Mouse (Mus musculus): ENCODE measurements around the gene Kcng3.

- TF ChIP-seq POLR2A (IDR thresholded peaks at IDR 0.05; ENCODE audit: low read depth, low read length) (no peak), CTCF (IDR thresholded peaks at IDR 0.05; ENCODE audit: extremely low read depth, insufficient read depth, insufficient read length, insufficient replicate concordance) (no peak)
Measured at GRCm38 (mm10) chr17:83658943-83659342, 27.2 kb upstream of the Kcng3 start.

All from spleen, adult 2 months (tissue).